Mouse (Mus musculus) forebrain, embryonic 11.5 days (tissue): ENCODE measurements around the gene Rps8. TPM values are rescaled to one million over a fixed set of nuclear protein-coding genes. Genes with fewer than 3 reads are reported as not detected.

Experiments
- ATAC-seq: fragments of 200-750 bp; cut with Nextera tagmentation; replicated peaks from 2 replicates; pipeline ENCODE4 v1.8.0; 2017; ENCODE audit warnings: moderate TSS enrichment; ENCODE audit not compliant: low FRiP score
- DNase-seq: peaks from one replicate; pipeline ENCODE4 v3.0.0-alpha.2; 2017; ENCODE audit warnings: low spot score
- H3K27ac ChIP-seq: fragments of 300-500 bp; sonication (generic); 2 replicates; pipeline ENCODE4 v1.5.1; 2014; ENCODE audit warnings: low read depth, low read length
- H3K27me3 ChIP-seq: fragments of 300-500 bp; sonication (generic); 2 replicates; pipeline ENCODE4 v1.6.1; 2014; ENCODE audit warnings: mild to moderate bottlenecking, low read length, mixed read lengths; ENCODE audit not compliant: control insufficient read depth, insufficient read depth
- H3K36me3 ChIP-seq: fragments of 300-500 bp; sonication (generic); 2 replicates; pipeline ENCODE4 v1.6.1; 2014; ENCODE audit warnings: mild to moderate bottlenecking, low read length, moderate library complexity, mixed read lengths; ENCODE audit not compliant: control insufficient read depth, insufficient read depth
- H3K4me1 ChIP-seq: fragments of 300-500 bp; sonication (generic); replicated peaks from 2 replicates; pipeline ENCODE4 v1.6.1; 2014; ENCODE audit warnings: low read length, mixed read lengths; ENCODE audit not compliant: control insufficient read depth, insufficient read depth
- H3K4me2 ChIP-seq: fragments of 300-500 bp; sonication (generic); 2 replicates; pipeline ENCODE4 v1.6.1; 2014; ENCODE audit warnings: low read depth, mild to moderate bottlenecking, low read length, moderate library complexity, mixed read lengths; ENCODE audit not compliant: severe bottlenecking
- H3K4me3 ChIP-seq: fragments of 300-500 bp; sonication (generic); 2 replicates; pipeline ENCODE4 v1.5.1; 2014; ENCODE audit warnings: low read depth, low read length
- H3K9ac ChIP-seq: fragments of 300-500 bp; sonication (generic); 2 replicates; pipeline ENCODE4 v1.6.1; 2014; ENCODE audit warnings: low read length
- H3K9me3 ChIP-seq: fragments of 300-500 bp; sonication (generic); 2 replicates; pipeline ENCODE4 v1.6.1; 2016; ENCODE audit warnings: low read length, mixed read lengths; ENCODE audit not compliant: control insufficient read depth
- WGBS: fragments of 180-500 bp; shearing (Covaris S2); extraction: QIAGEN DNeasy Blood & Tissue Kit; methylation state at CpG from one replicate; pipeline ENCODE4 v1.1.7; 2014; 5-methylcytosine and 5-hydroxymethylcytosine counted together
- polyA plus RNA-seq: library from polyadenylated mRNA; unstranded; fragments of >200 nt; fragmentation: Nextera tagmentation; extraction: Ambion mirVana; gene quantifications from 2 replicates; pipeline ENCODE4 v1.2.1, GENCODE M21; 2014

Rps8 gene
- polyA plus RNA-seq, 1 experiment from 2014 or later = 841 TPM

GRCm38 (mm10) chr4:117115592-117115991, 40.5 kb downstream of the Rps8 start:
- no peaks in the 10 kb centered on the region; the same call in 1 of the 2 replicates for H3K4me1 ChIP-seq
- no peak for ATAC-seq
- 82% methylated on average over 5 of the region's 5 CpGs for WGBS
- no peak overlapping the region for H3K9ac ChIP-seq
- H3K36me3 ChIP-seq = 0 out of 2 replicates have a peak, but pooled peaks cover 2% of the 10 kb centered on the region
- no peak overlapping the region for H3K4me2 ChIP-seq
- DNase-seq = no peak
- no peaks in the 10 kb centered on the region for H3K27me3 ChIP-seq
- H3K4me3 ChIP-seq = no peak overlapping the region
- no peaks in the 10 kb centered on the region for H3K9me3 ChIP-seq
- H3K27ac ChIP-seq = no peak overlapping the region

DNA sequence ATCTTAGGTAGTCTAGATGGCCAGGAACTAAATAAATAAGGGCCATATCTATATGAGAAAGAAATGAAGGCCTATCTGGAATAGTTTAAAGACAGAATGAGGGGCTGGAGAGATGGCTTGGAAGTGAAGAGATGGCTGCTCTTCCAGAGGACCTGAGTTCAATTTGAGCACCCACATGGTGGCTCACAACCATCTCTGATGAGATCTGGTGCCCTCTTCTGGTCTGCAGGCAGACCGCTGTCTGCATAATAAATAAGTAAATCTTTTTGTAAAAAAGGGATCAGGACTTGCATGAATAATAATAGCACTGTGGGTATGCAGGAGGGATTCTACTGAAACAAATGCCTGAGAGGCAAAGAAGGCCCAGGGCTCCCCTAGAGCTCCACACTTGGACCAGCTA, 42.8 kb downstream of the Rps8 start:
- Histone ChIP-seq H3K4me3 (no peak overlapping the region), H3K4me2 (no peak overlapping the region), H3K9me3 (no peaks in the 10 kb centered on the region), H3K36me3 (peaks cover 2% of the 10 kb centered on the region; the same call in 1 of the 2 replicates), H3K27me3 (no peaks in the 10 kb centered on the region), H3K9ac (no peak overlapping the region), H3K27ac (no peak overlapping the region), H3K4me1 (no peaks in the 10 kb centered on the region)
- no peak for DNase-seq
- 76% methylated on average over 1 of the region's 1 CpGs for WGBS
- no peak for ATAC-seq

DNA sequence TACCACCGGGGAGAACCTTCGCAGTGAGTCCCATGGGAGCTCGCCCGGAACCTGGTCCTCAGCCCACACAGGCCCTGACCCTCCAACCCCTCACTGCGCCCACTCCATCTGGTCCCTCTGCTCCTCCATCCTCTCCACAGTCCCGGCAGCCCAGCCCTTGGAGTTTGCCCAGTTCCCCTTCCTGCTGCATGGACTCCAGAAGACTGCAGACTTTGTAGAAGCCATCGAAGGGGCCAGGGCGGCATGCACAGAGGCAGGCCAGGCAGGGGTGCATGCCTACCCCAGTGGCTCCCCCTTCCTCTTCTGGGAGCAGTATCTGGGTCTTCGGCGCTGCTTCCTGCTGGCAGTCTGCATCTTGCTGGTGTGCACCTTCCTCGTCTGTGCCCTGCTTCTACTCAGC, 45.1 kb downstream of the Rps8 start:
- H3K4me1 ChIP-seq = no peaks in the 10 kb centered on the region
- H3K9ac ChIP-seq = no peak overlapping the region
- no peaks in the 10 kb centered on the region for H3K27me3 ChIP-seq
- ATAC-seq (no peak), DNase-seq (no peak)
- WGBS = 93% methylated on average over 11 of the region's 11 CpGs
- H3K4me3 ChIP-seq = no peak overlapping the region
- no peaks in the 10 kb centered on the region for H3K9me3 ChIP-seq
- H3K27ac ChIP-seq = no peak overlapping the region
- H3K36me3 ChIP-seq = peaks cover 2% of the 10 kb centered on the region; the same call in 1 of the 2 replicates
- no peak overlapping the region for H3K4me2 ChIP-seq

DNA sequence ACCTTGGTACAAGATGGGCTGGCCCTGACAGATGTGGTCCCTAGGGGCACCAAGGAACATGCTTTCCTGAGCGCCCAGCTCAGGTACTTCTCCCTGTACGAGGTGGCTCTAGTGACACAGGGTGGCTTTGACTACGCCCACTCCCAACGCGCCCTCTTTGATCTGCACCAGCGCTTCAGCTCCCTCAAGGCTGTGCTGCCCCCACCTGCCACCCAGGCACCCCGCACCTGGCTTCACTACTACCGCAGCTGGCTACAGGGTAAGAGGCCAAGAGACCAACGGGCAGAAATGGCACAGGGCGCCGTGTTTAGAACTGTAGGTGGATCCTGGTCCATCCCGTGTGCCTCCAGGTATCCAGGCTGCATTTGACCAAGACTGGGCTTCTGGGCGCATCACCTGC, 45.8 kb downstream of the Rps8 start:
- no peaks in the 10 kb centered on the region for H3K9me3 ChIP-seq
- H3K4me3 ChIP-seq = no peak overlapping the region
- H3K4me1 ChIP-seq = no peaks in the 10 kb centered on the region
- H3K4me2 ChIP-seq = no peak overlapping the region
- no peak overlapping the region for H3K27ac ChIP-seq
- H3K9ac ChIP-seq = no peak overlapping the region
- 89% methylated on average over 13 of the region's 13 CpGs for WGBS
- ATAC-seq (no peak), DNase-seq (no peak)
- H3K36me3 ChIP-seq = peaks cover 2% of the 10 kb centered on the region; the same call in 1 of the 2 replicates
- H3K27me3 ChIP-seq = no peaks in the 10 kb centered on the region

GRCm38 (mm10) chr4:117109330-117109729, 46.7 kb downstream of the Rps8 start:
- H3K36me3 ChIP-seq = peaks cover 2% of the 10 kb centered on the region; the same call in 1 of the 2 replicates
- DNase-seq = no peak
- H3K9me3 ChIP-seq = no peaks in the 10 kb centered on the region
- H3K9ac ChIP-seq = no peak overlapping the region
- H3K27me3 ChIP-seq = no peaks in the 10 kb centered on the region
- H3K27ac ChIP-seq = no peak overlapping the region
- H3K4me3 ChIP-seq = no peak overlapping the region
- H3K4me1 ChIP-seq = no peaks in the 10 kb centered on the region
- no peak overlapping the region for H3K4me2 ChIP-seq
- WGBS = 92% methylated on average over 25 of the region's 25 CpGs
- ATAC-seq = no peak

- H3K36me3 ChIP-seq = peaks cover 2% of the 10 kb centered on the region; the same call in 1 of the 2 replicates
- H3K4me2 ChIP-seq = no peak overlapping the region
- ATAC-seq = no peak
Measured at GRCm38 (mm10) chr4:117108524-117108849, 47.6 kb downstream of the Rps8 start.

GRCm38 (mm10) chr4:117107813-117108523, 48.1 kb downstream of the Rps8 start:
- Histone ChIP-seq H3K9ac (no peak overlapping the region), H3K27me3 (no peaks in the 10 kb centered on the region), H3K36me3 (peaks cover 2% of the 10 kb centered on the region; the same call in 1 of the 2 replicates), H3K27ac (no peak overlapping the region), H3K4me3 (no peak overlapping the region), H3K9me3 (no peaks in the 10 kb centered on the region), H3K4me1 (no peaks in the 10 kb centered on the region), H3K4me2 (no peak overlapping the region)
- 90% methylated on average over 18 of the region's 18 CpGs for WGBS
- no peak for DNase-seq
- ATAC-seq = no peak

More at GRCm38 (mm10) chr4:117108524-117108849, 47.6 kb downstream of the Rps8 start:
- WGBS = 97% methylated on average over 6 of the region's 6 CpGs
- Histone ChIP-seq H3K9me3 (no peaks in the 10 kb centered on the region), H3K27me3 (no peaks in the 10 kb centered on the region), H3K4me3 (no peak overlapping the region), H3K4me1 (no peaks in the 10 kb centered on the region), H3K27ac (no peak overlapping the region), H3K9ac (no peak overlapping the region)
- DNase-seq = no peak

- Histone ChIP-seq H3K9me3 (no peaks in the 10 kb centered on the region), H3K9ac (no peak overlapping the region), H3K27me3 (no peaks in the 10 kb centered on the region), H3K36me3 (no peaks in the 10 kb centered on the region; the same call in 1 of the 2 replicates), H3K4me2 (no peak overlapping the region), H3K4me1 (no peaks in the 10 kb centered on the region), H3K4me3 (no peak overlapping the region), H3K27ac (no peak overlapping the region)
- 75% methylated on average over 10 of the region's 10 CpGs for WGBS
- DNase-seq = no peak
- no peak for ATAC-seq
Measured at GRCm38 (mm10) chr4:117105127-117105526, 50.9 kb downstream of the Rps8 start.

- Histone ChIP-seq H3K27me3 (no peaks in the 10 kb centered on the region), H3K9me3 (no peaks in the 10 kb centered on the region), H3K4me1 (no peaks in the 10 kb centered on the region), H3K27ac (no peak overlapping the region), H3K36me3 (no peaks in the 10 kb centered on the region; the same call in 1 of the 2 replicates), H3K4me3 (no peak overlapping the region), H3K9ac (no peak overlapping the region), H3K4me2 (no peak overlapping the region)
- WGBS = 85% methylated on average over 10 of the region's 10 CpGs
- no peak for DNase-seq
- ATAC-seq = no peak
Measured at GRCm38 (mm10) chr4:117104672-117105071, 51.4 kb downstream of the Rps8 start.
